Mouse (Mus musculus): ENCODE data around the gene Mansc1.
"Not testable (repeated sequence)": the region's sequence is repeated elsewhere in the genome, so short reads cannot be mapped to it uniquely, and the experiment has no call there.

The Mansc1 gene

DNA sequence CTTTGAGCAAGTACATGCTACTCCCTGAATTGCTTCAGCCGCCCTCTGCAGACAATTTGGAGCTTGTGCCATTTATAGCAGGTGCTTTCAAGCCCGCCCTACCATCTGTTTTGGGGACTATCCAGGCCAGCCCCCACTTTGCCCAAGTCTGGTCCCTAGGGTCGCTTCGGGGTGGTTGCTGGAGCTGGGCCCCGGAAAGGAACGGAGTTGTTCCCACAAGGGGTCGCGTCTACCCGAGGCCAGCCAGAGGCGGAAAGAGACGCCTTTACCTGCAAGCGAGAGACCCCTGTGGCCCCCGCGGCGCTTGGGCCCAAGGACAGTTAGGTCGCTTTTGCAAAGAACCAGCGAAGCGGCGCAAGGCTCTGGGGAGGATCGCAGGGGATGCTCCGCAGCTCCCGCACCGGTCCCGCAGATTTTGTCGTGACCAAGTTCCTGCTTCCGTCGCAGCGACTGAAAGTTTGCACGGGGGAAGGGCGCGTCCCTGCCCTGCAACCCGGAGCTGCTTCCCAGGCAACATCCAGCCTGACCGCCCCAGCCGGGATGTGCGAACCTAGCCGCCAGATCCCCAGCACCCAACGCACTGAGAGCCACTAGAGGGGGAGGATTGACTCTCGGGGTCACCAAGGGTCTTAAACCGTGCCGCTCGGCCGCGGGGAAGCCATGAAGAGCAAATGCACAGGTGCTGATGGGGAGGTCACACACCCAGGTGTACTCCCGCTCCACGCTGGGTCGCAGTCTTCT, at the start of gene Mansc1:
Mansc1 (minus strand) TSS at position 542 of the 741 bp plus-strand sequence.
- DNase-seq (ENCODE audit: extremely low spot score), result peak; percentile 55

DNA sequence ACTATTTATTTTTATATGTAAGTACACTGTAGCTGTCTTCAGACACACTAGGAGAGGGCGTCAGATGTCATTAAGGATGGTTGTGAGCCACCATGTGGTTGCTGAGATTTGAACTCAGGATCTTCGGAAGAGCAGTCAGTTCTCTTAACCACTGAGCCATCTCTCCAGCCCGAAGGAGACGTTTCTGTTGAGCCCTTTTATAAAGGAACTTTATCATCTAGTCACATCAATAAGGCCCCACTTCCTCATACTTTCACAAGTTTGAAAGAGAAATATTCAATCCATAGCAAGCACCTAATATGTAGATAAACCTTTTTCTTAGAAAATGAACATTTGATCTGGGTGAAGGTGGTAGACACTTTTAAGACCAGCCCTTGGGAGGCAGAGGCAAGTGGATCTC, 47.0 kb upstream of the Mansc1 start:
- not testable (repeated sequence) for DNase-seq (ENCODE audit: extremely low spot score)

GRCm38 (mm10) chr6:134678037-134678436, 45.7 kb upstream of the Mansc1 start:
- DNase-seq (ENCODE audit: extremely low spot score), result no peak

DNA sequence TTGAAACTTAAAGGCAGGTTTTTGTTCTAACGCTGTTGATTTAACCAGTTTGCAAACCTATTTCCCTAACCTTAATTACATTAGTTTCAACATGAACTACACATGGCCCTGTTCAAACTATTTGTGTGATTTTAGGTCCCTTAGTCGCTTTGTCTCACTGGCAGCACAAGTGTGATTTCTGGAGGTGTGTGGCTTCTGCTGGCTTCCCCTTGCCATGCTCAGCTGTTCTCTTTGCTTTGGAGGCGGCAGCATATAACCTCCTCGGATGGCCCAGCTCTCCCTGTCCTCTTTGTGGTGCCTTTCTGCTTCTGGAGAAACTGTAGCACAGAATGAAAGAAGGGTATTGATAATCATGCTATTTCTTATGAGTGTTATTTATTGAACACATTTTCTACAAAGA, 45.2 kb upstream of the Mansc1 start:
- DNase-seq (ENCODE audit: extremely low spot score), result no peak

GRCm38 (mm10) chr6:134673712-134674111, 41.4 kb upstream of the Mansc1 start:
- not testable (repeated sequence) for DNase-seq (ENCODE audit: extremely low spot score)

DNA sequence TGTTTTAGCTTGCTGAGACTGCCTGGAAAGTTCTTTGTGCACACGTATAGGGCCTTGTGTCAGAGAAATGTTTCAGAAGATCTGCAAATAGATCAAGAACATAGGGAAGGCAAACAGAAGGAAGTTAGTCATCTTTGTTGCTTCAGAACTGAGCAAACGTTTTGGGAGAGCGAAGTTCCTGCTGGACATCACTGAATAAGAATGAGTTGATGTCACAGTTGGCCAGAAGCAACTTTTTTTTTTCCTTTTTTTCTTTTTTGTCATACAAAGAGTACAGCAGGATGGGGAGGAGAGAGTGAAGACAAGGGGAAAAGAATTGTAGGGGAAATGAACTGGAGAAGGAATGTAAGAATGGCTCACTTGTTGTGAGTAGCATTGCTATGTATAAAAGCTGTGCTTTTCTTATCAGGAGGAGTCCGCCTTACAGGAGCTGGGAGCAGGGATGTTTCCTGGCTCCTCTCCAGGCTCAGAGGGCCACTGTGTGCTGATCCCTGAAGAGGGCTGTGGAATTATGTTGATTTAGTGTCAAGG, 38.7 kb upstream of the Mansc1 start:
- DNase-seq (ENCODE audit: extremely low spot score), result no peak

GRCm38 (mm10) chr6:134669179-134669865, 37.0 kb upstream of the Mansc1 start:
- no peak for DNase-seq (ENCODE audit: extremely low spot score)

DNA sequence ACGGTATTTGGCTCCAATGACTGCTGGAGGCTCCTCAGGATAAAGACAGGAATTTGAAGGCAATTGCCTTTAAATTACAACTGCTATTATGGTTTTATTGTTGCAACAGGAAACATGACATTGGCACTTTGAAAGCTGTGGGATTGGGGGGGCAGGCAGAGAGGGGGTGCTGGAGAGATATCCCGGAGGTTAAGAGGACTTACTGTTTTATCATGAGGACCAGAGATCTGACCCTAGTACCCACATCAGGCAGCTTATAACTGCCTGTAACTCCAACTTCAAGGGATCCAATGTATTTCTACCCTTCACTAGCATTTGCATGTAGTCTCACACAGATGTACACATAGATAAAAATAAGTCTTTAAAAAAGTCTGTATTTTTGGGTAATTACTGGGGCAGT, 36.2 kb upstream of the Mansc1 start:
- no peak for DNase-seq (ENCODE audit: extremely low spot score)

- no peak for DNase-seq (ENCODE audit: extremely low spot score)
These were observed 33.5 kb upstream of the Mansc1 start for GRCm38 (mm10) chr6:134665817-134666216.

DNA sequence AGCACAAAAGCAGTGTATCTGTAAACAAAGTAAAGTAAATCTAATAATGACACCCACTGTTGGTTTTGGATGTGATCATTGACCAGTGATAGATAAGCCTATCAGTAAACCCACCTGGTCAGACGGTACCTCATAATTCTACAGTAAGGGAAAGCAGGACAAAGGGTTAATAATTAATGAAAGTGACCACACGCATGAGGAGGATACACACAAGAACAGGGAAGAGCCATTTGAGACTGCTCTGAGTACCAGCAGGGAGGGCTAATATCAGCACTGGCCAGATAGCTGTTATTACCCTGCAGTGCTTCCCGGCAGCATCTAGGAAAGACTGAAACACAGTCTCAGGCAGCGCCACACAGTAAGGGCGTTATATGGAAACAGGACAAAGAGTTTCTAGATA, 32.3 kb upstream of the Mansc1 start:
- DNase-seq (ENCODE audit: extremely low spot score), result no peak

GRCm38 (mm10) chr6:134660714-134661406, 28.6 kb upstream of the Mansc1 start:
- DNase-seq (ENCODE audit: extremely low spot score), result no peak

DNA sequence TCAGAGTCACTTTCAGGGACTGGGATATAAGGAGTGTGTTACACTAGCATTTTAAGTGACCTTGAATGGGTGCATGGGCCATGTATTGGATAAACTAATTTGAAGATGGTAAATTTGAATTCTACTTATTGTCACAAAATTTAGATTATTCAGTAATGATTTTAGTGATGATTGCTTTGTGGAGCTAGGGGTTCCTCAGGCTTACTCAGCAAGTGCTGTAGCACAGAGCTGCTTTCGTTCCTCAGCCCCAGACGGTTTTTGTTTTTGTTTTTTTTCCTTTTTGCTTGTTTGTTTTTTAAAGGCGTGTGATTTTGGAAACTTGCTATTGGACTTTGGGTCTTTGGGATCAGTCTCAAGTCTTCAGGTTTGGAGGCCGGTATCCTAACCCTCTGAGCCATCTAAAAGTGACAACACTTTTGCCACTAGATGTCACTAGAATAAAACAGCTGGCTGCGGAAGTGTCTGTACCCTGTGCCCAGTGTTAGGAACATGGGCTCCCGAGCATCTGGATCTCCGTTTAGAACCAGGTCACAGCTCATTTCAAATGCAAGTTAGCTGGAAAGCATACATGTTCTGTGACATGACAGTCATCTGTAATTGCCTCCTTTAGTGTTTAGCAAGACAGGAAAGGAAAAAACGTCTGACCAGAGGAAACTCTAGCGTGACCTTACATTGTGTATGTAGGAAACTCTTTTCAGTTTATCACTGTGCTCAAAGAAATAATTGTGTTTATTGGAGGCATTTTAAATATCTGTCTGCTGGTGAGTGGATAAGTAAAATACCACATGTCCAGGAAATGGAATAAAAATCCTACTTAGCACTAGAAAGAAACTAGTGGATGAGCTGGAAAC, 27.0 kb upstream of the Mansc1 start:
- peak; percentile 51 for DNase-seq (ENCODE audit: extremely low spot score)

- DNase-seq (ENCODE audit: extremely low spot score), result no peak
These were observed 24.2 kb upstream of the Mansc1 start for GRCm38 (mm10) chr6:134656527-134656926.

DNA sequence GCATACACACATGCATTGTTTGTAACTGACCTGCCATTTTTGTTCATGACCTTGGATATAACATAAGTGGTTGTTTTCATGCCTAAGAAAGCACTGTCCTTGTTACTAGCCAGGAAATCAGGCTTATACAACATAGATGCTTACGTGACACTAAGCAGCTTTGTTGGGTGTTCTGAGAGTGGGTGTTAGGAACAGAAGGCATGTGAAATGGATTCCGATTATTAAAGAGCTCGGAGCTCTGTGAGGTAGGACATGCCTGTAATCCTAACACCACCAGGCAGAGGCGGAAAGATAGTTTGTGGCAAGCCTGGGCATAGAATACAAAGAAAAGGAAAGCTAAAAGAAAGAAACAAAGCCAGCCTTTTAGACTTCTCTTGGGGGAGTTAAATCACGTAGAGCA, 16.1 kb upstream of the Mansc1 start:
- no peak for DNase-seq (ENCODE audit: extremely low spot score)

DNA sequence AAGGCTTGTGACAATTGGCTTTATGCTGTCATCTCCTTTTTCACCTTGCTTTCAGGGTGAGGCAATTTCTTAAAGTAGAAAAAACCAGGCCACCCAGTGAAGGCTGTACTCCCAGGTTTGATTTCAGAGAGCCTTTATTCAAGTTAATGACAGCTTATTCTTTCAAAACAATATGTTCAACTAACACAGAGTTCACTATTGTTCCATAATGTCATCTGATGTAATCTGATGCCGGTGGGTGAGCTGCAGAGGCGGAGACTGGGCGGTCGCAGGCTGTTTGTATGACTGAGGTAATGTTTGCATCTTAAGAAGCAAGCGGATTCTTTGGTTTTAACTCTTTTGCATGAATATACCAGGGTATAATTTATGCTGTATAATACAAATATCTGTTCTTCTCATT, 15.3 kb upstream of the Mansc1 start:
- DNase-seq (ENCODE audit: extremely low spot score), result no peak

GRCm38 (mm10) chr6:134646835-134647234, 14.5 kb upstream of the Mansc1 start:
- DNase-seq (ENCODE audit: extremely low spot score), result no peak

DNA sequence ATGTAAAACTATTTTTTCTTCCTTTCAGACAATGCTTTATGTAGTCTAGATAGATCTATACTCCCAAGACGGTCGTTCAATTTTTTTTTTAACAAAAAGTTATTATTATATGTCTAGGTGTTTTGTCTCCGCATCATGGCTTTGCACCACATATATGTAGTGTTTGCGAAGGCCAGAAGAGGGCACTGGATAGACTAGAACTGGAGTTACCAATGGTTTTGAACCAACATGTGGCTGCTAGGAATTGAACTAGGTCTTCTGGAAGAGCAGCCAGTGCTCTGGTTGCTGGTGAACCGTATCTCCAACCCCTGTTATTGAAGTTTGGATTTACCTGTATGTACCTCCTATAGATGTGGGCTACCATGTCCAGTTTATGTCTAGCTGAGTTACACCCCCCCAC, 11.0 kb upstream of the Mansc1 start:
- DNase-seq (ENCODE audit: extremely low spot score), result no peak

DNA sequence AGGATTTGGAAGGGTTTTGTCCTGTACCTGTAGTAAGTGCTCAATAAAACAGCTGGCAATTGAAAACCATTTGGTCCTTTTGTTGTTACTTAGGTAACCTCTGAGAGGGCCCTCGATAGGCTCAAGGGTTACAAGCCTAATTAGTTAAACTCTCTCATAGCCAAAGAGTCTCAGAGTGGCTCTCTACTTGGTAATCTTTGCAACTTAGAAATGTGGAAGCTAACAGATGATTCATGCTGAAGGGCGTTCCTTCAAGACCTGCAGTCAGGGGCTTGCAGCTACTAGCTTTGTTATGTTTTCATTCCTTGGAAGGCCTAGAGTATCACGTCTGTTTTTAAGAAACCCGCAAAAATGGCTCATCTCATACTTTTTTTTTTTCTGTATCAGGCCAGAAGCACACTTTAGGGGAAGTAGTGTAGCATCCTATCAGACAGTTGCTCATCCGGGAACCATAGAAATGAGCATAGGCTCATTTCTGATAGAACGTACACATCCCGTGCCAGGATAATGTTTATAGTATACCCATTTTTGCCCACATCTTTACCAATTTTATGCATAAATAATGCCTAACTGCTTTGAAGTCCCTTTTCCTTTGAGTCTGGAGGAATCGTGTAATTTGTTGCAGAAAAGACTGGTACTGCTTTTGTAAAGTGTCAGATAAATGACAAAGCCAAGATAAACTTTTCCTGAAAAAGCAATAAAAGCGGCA, 9.6 kb upstream of the Mansc1 start:
- no peak for DNase-seq (ENCODE audit: extremely low spot score)

DNA sequence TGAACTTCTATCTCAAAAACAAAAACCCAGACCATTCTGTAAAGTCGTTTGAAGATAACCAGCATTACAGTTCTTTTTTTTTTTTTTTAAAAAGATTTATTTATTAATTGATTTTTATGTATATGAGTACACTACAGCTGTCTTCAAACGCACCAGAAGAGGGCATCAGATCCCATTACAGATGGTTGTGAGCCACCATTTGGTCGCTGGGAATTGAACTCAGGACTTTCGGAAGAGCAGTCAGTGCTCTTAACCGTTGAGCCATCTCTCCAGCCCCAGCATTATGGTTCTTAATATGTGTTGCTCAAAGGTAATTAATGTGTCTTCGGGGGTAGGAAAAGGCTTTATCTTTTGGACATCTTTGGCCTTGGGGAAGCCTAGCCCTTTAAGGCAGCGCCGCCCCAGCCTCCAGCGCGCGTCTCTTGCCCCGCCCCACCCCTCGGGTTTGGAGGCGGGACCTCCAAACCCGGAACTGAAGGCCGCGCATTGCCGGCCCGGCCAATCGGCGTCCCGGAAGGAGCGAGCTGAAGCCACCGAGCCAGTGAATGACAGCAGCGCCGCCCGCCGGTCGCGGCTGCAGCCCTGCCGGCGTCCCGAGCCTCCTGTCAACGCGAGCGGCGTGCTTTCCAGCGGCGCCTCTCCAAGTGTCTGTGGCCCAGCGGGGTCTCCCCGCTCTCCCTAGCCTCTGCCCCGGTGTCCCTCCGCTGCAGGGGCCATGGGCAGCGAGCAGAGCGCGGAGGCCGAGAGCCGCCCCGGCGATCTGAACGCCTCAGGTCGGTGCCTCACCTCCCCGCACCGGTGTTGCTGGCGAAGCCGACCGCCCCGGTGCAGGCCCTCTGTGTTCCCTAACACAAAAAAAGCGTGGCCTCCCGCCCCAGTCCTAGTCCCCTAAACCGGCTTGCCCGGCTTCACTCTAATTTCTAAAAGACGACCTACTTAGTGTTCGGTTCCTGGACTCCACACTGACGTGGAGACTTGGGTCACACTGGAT, 8.5 kb upstream of the Mansc1 start:
- DNase-seq (ENCODE audit: extremely low spot score), result peak; percentile 89

DNA sequence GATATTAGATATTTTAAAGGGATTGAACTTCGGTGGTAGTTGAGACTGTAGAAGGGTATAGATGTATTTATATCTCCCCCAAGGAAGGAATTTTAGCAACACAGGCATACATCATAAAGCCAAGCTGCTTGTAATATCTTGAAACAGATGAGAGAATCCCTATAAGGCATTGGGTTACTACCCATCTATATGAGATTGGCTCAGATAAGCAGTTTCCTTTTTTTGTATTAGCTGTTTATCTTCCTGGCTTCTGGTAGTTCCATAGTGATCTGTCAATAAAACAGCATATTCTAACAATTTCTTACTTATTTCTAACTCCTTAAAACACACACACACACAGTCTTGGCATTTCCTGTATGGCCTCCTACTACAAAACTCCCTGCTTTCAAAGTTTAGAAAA, 7.6 kb upstream of the Mansc1 start:
- no peak for DNase-seq (ENCODE audit: extremely low spot score)

Measured in embryo, embryonic 9.5 days (tissue).